Mouse (Mus musculus): Measurements from ENCODE around the gene Blzf1.

DNA sequence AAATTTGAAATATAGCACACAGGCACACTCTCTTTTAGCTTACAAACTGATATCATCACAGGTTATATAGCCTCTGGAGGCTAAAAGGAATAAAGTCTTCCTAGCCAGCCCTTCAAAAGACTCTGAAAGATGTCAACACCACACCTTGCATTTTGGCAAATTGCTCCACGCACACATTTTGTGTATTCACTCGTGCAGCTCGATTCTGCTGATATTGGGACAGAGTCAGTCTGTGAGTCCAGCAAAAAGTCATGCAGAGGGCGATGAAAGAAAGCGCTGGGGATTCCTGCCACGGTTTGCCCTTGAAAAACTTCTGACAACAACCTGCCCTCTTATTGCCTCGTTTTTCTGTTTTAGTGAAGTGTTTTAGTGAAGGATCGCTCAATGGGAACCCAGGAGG lies 59.8 kb downstream of the Blzf1 start:
- TF ChIP-seq CTCF (IDR thresholded peaks at IDR 0.05; ENCODE audit: insufficient read depth, low read depth, low read length) (no peak), POLR2A (IDR thresholded peaks at IDR 0.05; ENCODE audit: insufficient read depth, low read depth, low read length) (no peak)
